Mouse (Mus musculus) myocyte (in vitro differentiated cells): ENCODE measurements at regions not wholly inside any gene's neighbourhood (a gene's known extent, or its start where the extent isn't known, plus 50 kb on each side); places are given as distances from the start of the nearest gene placed in this dataset.

Experiments used
- CEBPB ChIP-seq: IDR thresholded peaks from 2 replicates; pipeline ENCODE4 v1.6.1; 2011; ENCODE audit warnings: mild to moderate bottlenecking, moderate library complexity; ENCODE audit not compliant: poor library complexity, insufficient read depth, severe bottlenecking
- POLR2A ChIP-seq: IDR thresholded peaks from one replicate; pipeline ENCODE4 v1.6.1; 2011; ENCODE audit warnings: low read depth, mild to moderate bottlenecking, control low read depth, moderate library complexity; ENCODE audit not compliant: insufficient read length
- POLR2AphosphoS2 ChIP-seq: IDR thresholded peaks from one replicate; pipeline ENCODE4 v1.6.1; 2011; ENCODE audit warnings: low read depth, control low read depth; ENCODE audit not compliant: insufficient read length
- SRF ChIP-seq: IDR thresholded peaks from one replicate; pipeline ENCODE4 v1.6.1; 2011; ENCODE audit warnings: low read depth; ENCODE audit not compliant: control insufficient read depth, insufficient read length
- TCF3 ChIP-seq: IDR thresholded peaks from one replicate; pipeline ENCODE4 v1.6.1; 2011; ENCODE audit warnings: low read depth, control low read depth; ENCODE audit not compliant: insufficient read length

GRCm38 (mm10) chr1:14485746-14486145 is 1607.4 kb downstream of the 4930444P10Rik start:
- no peak for TF ChIP-seq POLR2AphosphoS2
- no peak for TF ChIP-seq SRF
- no peak for TF ChIP-seq POLR2A
- TF ChIP-seq TCF3: no peak
- TF ChIP-seq CEBPB: no peak
